Mouse (Mus musculus): ENCODE measurements around the gene Tm2d1.
"Not testable (repeated sequence)": the region's sequence is repeated elsewhere in the genome, so short reads cannot be mapped to it uniquely, and the experiment has no call there.

The Tm2d1 gene

DNA sequence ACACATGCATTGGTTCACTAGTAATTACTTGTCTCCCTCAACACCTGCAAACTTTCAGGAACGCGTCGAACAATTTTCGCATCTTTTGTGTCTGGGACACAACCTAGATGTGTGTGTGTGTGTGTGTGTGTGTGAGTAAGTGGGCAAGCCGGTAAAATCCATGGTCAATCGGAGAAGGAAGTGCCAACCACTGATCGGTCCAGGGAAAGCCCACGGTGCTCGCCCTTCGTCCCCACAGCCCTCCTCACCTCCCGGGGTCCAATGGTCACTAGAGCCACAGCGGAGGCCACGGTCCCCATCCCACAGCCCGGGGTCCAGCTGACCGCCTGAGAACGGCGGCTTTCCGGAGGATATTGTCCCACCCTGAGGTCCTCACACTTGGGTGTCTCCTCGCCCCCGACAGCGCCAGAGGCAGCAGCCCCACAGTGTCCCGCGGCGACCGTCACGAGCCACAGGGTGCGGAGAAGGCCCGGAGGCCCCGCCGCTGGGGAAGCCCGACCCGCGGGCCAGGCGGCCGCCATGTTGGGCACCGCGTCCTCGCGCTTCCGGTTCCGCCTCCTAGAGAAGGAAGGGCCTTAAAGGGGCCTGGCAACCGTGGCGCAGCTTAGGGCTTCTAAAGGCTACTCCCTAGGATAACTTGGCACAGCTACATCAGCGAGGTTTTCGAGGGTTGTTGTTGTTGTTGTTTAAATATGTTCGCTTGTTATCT lies at the start of gene Tm2d1:
Tm2d1 (minus strand) TSS at position 591 of the 709 bp plus-strand sequence.
- in situ Hi-C loops (cut with MboI): no loop called here

DNA sequence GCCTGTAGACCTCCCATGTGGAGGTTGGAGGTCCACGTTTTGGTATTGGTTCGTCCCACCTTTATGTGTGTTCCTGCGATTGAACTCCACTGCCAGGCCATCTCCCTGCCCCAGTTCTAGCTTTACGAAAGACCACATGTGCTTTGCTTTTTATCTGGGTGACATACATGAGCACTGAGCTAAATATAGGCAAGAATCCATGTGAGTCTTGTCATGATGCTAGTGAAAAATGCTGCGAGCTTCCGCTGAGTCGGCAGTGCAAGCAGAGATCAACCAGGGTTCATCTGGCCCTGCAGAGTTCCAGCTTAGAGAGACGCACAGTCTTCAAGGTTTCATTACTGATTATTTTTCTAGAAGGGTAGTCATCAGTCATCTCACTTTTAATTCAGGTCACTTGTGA lies 45.3 kb upstream of the Tm2d1 start:
- in situ Hi-C loops (cut with MboI): loop anchor here (25.0 kb wide), 1 partner anchor 666 kb away; the partner anchor contains the start of gene Nfia

DNA sequence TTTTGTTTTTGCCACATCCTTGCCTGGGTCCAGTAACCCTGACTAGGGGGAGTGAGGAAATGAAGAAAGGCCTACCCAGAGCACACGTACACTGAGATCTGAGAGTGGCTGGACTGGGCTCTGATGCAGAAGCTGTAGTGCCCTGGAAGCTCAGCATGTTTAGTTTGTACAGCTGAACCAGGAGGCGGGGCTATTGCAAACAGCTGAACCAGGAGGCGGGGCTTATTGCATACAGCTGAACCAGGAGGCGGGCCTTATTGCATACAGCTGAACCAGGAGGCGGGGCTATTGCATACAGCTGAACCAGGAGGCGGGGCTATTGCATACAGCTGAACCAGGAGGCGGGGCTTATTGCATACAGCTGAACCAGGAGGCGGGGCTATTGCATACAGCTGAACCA lies 32.0 kb upstream of the Tm2d1 start:
- in situ Hi-C loops (cut with MboI): not testable (repeated sequence)

DNA sequence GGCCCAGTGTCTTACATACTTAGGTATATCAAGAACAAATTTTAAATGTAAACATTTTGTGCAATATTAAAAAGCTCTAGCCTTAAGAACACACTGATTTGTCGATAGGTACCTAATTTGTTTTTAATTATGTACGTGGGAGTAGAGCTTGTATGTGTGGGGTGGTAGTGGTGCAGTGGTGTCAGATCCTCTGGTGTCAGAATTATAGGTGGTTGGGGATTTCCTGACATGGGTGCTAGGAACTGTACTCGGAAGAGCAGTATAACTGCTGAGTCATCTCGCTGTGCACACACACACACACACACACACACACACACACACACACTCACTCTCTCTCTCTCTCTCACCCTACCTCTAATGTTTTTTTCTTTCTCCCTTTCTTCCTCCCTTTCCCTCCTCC lies 25.3 kb upstream of the Tm2d1 start:
- in situ Hi-C loops (cut with MboI): no loop called here

DNA sequence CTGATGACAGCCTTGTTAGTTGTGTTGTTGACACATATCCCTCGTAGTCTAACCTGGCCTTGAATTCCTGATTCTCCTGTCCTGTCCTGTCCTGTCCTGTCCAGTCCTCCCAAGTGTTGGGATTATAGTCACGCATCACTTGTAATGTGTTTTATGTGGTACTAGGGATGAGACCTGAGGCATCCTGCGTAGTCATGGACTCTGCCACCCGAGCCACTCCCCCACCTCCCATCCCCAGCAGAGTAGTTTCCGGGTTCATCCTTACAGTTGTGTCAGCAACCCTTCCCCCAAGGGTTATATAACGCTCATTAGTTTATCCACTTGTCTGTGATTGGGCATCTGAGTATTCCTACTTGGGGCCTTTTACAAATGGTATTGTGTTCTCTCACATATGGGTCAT lies 21.3 kb upstream of the Tm2d1 start:
- in situ Hi-C loops (cut with MboI): no loop called here

DNA sequence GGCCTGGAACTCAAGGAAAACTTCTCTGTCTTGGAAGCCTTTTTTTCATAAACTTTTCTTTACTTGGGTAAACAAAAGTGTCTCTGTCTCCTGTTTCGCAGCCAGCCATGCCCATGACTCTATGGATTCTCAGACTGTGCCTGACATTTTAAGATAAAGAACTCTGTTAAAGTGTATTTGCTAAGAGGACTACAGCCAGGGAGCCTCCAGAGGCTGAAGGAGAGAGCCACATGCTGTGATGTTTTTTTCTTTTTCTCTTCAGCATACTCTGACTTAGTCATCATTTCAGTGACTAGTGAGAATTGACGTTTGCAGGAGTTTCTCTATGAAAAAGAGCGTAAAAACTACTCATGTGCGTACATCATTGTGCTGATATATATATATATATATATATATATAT lies 20.4 kb upstream of the Tm2d1 start:
- in situ Hi-C loops (cut with MboI): no loop called here

DNA sequence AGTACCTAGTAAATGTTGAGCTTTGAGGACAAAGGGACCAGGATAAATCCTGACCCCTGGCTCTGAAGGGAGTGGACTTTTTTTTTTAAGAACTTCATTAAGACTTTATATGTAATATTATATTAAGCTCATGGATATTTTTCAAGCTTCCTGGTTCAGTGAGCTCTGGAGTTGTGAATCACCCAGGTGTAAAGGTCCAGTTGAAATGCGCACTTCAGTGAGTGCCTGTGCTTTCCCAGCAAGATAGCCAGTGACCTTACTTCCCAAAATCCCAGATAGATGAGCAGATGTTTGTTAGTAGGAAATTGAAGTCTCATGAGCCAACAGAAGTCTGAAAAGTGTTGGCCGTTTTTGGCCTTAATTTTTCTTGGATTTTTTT lies 18.5 kb upstream of the Tm2d1 start:
- in situ Hi-C loops (cut with MboI): no loop called here

DNA sequence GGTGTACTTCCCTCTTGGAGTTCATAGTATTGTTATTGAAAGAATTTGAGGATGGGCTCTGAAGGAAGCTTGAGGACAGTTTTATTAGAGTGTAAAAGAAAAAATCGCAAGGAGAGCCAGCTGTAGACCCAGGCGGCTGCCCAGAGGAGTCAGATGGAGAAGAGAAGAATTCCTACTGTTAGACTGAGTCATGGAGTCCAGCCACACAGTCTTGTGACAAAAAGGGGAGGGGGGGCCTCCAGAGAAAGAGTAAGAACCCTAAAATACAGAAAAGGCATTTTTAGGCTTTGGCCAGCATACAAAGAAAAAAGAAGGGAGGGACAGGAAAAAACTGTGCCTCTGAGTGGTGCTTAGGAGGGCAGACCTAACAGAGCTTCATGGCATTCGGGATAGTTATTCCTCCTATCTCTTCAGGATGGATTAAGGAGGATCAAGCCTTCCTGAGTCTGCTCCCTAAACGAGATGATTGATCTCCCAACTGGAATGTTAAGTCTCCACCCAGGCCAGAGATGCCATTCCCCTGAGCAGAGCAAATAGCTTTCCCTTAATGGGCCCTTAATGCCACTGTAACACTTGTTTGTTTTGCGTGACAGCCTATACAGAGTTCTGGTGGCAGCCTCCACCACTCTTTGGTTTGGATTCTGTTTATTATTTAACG lies 17.9 kb upstream of the Tm2d1 start:
- in situ Hi-C loops (cut with MboI): no loop called here

DNA sequence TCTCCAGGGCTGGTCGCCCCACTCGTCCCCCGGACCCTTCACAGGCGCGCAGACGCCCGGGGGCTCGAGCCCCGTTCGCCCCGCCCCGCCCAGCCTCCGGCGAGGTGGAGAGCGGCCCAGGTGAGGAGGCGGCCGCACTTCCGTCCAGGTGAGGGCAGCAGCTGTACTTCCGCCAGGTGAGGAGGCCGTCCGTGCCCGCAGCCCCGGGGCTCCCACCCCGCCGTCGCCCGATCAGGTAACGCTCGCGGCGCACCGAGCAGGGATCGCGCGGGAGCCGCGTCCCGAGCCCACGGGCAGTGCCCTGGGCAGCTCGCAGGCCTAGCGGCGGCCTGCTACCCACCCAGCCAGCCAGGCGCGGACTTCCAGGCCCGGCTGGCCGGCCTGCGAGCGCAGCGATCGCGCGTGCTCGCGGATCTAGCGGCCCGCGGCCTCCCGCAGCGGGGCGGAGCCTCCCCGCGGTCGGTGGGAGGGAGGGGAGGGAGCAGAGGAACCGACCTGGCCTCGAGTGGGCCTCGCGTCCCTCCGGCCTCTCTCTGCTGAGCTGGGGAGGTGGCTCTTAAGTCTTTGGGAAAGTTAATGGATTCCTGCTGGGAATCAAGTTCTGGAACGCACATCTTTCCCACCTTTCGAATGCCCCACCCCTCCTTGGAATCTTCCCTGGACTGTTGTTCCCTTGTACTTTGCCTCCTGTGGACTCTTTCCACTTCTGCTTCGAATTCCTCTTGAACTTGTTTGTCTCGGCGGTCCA lies 12.8 kb upstream of the Tm2d1 start, which contains the start of gene Patj:
Patj (plus strand) TSS at position 96 of the 748 bp plus-strand sequence.
- in situ Hi-C loops (cut with MboI): no loop called here

DNA sequence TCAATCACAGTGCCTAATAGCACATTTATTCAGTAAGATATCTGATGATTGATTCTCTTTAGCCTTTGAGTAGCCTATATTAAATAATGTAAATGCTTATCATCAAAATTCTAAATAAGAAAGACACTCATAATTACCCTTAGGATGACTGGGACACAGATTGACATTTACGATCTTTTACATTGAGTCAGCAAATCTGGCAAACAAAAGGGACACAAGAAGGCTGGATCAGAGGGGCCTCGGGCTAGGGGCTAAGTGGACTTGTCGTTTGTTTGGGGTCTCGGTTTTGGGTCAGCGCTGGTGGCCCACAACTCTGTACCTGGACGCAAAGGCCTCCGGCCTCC lies 12.2 kb upstream of the Tm2d1 start:
- in situ Hi-C loops (cut with MboI): no loop called here

DNA sequence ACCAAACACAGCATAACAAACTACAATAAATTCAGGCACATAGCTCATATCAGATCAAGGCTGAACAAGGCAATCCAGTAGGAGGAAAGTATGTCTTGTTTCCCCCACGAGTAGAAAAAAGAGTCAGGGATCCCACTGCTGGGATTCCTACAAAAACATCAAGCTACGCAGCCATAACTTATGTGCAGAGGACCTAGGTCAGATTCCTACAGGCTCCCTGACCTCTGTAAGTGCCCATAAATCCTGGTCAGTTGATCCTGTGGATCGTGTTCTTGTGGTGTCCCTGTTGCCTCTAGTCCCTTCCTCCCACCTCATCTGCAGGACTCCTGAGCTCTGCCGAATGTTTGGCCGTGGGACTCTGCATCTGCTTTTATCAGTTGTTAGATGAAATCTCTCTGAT lies 1.9 kb upstream of the Tm2d1 start:
- in situ Hi-C loops (cut with MboI): no loop called here

DNA sequence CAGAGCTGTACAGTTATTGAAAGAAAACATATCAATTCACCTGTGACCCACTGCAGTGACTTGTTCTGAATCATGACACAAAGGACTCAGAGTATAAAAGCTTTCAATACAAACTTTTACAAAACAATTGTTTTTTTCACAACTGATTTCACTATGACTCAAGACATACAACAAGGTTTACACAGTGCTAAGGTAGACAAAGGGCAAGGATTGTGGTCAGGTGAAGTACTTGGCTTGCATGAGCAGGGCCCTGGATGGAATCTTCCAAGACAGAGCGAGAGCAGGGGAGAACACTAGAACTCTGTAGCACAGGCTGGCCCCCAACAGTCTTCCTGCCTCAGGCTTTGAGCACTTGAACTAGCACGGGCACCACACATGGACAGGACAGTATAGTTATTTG lies 6.2 kb downstream of the Tm2d1 start:
- in situ Hi-C loops (cut with MboI): no loop called here

DNA sequence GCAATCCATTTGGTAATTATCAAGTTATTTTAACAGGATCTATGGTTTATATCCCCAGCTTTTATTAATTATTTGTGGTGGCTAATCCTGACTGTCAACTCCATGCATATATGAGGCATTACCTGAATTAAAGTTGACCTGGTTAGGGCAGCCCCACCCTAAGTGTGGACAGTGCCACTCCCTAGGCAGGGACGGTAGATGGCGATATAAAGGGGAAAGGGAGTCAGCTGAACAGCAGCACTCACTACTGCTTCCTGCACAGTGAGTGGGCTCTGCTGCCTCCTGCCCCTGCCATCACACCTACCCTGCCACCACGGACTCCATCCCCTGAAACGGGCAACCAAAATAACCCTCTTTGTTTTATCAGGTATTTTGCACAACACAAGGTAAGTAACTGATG lies 7.7 kb downstream of the Tm2d1 start:
- in situ Hi-C loops (cut with MboI): no loop called here

DNA sequence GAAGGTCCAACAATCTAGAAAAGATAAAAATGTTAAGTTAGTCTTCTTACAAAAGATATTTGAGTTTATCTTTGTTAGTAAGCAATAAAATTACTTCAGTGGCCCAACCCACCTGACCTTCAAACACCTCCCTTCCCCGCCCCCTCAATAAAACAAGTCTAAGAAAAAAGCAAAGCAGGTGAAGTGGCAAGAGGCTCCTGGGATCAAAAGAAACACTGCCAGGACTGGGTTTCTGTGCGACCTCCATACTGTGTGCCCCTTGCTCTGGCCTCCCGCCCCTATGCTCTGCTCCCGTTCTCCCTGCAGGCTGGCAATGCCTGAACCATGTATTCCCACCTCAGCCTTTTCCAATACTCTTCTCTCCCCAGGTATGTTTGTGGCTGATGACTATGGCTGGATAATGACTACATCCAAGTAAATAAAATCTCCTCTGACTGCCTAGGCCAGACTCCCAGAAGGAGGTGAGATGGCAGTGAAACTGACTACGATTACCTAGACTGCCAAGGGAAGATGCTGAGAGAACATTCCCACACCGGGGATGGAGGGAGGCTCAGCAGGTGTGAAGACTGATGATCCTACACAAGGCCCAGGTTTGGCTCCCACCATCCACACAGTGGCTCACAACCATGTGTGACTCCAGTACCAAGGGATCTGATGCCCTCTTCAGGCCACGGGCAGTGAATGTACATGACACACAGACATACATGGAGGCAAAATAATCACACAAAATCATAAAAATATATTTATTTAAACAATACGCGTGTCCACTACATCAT lies 24.9 kb downstream of the Tm2d1 start:
- in situ Hi-C loops (cut with MboI): no loop called here

DNA sequence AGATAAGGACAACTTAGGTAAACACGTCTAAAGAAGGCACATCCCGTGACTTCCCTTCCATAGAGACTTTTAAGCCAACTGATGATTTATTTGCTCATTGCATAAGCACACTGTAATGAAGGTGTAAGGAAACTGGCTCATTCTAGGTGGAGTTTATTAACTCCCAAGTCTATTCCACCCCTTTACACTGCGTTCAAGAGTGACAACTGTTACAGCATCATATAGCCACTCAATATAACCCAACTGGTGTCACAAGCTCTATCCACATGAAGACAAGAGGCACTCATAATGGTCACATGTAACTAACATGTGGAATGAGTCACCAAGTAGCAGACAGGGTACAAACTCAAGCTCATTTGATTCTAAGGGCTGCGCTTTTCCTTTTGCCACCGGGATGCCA lies 34.5 kb downstream of the Tm2d1 start:
- in situ Hi-C loops (cut with MboI): no loop called here

DNA sequence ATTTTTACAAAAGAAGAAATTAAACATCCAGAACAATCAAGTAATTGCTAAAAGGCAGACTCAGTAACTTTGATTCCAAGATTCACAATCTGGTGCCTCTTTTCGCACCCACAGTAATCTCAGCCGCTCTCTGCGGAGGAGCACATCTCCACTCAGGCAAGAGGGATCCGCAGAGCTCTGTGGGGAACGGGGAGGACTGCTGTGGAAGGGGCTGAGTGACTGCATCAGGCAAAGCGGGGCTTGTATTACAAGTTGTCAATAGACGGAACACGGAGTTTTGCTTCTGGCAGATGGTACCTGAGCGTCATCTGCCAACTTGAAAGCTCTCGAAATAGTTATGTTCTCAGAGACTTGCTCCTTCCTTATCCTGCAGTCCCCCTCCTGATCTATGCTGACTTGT lies 37.3 kb downstream of the Tm2d1 start:
- in situ Hi-C loops (cut with MboI): no loop called here

DNA sequence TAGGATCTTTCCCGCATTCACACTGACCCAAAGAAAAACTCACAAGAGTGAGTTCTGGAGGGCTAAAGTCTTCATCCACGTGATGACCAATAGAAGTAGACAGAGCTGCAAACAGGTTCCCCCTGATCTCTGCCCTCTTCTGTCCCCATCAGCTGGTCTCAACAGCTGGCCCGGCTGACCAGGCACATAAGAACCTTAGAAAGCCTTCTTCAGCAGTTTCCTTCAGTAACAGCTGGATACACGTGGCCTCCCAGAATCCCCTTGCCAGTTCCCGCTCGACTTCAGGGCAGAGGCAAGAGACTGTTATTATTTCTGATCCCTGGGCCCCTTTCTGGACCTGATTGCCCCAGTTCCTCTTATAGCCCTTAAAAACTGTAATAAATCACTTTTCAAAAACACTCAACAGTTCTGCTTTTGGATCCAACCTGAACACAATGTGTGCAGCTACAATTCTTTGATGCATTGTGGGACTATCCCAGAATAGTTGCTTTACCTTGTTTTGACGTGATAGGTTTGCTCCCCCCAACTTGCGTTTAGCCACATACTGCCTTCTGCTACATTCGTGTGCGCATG lies 43.0 kb downstream of the Tm2d1 start:
- in situ Hi-C loops (cut with MboI): no loop called here

DNA sequence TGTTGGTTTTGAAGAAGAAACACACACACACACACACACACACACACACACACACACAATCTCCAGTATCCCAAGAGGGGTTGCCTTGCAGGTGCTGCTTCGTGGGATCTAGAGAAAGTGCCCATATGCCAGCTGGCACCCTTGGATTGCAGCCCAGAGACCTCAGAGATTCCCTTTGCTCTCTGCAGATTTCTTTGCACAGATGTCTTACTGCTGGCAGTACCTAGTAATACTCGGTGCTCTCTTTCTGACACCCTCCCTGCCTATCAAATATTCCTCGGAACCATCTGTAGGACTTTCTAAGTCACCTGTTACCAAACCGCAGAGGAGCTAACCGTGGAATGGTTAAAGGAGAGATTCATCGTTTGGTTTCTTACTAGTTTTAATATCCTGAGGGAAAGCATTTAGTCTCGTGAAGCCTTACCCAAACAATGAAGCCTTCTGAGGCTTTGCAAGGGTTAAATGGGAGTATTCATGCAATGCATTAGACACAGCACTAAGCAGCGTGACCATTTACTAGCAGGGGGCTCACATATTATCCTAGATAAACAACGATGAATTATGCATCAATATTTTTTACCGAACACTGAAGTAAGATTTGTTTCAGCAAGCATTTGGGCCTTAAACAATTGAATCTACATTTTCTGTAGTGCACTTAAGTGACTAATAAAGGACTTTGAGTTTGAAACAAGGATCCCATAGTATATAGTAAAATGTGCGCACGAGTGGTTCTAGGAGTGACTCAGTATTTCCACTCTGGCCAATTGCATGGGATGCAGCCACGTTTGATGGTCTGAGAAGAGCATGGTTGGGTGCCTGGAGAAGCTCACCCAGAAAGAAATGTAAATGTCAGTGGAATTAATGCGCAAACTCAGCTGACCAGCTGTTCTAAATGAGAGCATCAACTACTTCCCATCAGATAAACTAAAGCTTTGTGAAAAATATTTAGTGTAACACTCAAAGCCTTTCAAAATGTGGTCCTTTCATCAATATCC lies 44.2 kb downstream of the Tm2d1 start:
- in situ Hi-C loops (cut with MboI): no loop called here

DNA sequence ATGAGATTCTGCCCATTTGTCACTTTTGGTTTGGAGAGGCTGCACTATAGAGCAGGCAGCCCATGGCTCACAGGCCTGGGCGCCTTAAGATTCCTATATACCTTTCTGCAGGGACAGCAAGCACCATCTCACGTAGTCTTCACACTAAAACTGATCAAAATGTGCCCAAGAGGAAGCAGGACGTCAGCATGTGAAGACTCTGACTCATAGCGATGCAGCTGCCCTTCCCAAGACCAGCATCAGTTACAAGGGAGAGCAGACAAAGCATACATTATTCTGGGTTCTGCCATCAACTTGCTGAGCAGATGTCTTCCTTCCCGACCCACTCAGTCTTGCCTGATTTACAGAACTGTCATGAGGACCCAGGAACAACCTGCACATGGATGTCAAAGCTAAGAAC lies 45.9 kb downstream of the Tm2d1 start:
- in situ Hi-C loops (cut with MboI): no loop called here

DNA sequence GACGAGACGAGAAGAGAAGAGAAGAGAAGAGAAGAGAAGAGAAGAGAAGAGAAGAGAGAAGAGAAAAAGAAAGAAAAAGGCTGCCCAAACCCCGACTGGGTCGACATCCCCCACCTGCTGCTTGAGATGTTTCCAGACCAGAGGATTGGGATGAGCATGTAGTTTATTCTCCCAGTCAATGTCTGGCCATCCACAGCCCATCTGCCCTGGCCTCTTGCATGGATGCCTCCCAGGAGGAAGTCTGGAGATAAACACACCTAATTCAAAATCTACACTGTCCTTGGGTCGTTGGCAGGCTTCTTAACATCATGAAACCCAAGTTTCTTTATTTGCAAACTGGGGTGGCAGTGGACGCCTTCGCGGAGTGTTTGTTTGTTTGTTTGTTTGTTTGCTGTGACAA lies 47.4 kb downstream of the Tm2d1 start:
- in situ Hi-C loops (cut with MboI): no loop called here

DNA sequence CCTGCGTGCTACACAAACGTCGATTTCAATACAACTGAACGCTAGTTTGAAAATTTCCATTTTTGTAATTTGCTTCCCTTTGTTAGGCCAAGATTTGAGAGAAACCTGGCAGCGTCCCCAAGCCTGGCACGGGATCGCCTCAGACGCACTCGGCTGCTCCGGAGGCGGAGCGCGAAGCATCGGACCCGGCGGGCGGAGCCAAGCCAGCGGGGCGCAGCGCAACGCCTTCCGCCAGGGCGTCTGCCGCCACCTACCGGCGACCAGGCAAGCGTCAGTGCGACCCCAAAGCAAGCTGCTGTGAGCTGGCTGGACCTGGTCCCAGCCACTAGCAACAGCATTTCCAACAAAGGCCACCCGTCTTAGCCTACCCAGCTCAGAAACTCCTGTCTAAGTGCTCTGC lies 60.9 kb downstream of the Tm2d1 start:
- in situ Hi-C loops (cut with MboI): no loop called here

Data from mature B cell (primary cell).